Mouse (Mus musculus): ENCODE measurements around the gene Fanca.
A peak's percentile ranks its signal among the peaks of the same experiment; 100 is the strongest.
"Not testable (repeated sequence)": the region's sequence is repeated elsewhere in the genome, so short reads cannot be mapped to it uniquely, and the experiment has no call there.

The Fanca gene

DNA sequence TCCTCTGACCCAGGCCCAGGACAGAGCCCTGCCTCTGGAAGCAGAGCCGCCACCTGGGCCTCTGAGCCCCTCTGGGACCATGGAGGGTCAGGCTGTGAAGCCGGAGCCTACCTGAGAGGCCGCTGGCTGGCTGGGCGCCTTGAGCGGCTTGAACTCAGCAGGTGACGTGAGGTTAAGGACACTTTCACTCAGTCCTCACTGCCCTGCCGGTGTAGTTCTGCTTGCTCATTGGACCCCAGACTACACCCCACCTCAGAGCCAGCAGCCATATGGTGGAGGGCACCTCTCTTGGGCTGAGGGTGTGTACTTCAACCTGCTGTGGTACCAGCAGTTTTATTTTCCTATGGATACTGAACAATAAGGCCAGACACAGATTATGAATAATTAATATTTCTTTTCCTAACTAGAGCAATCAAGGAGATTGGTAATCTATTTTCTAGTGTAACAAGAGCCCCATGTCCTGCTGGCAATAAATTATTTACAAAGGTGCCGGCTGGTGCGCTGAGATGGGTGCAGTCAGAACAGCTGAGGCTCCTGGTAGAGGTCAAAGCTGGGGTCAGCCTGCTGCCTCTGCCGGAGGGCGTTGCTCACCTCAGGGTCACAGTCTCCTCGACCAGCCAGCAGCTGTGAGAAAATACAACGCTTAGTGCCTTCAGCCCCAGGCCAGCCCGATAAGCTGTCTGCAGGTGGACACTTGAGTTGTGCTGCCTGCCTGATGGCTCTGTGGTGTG lies 50.3 kb downstream of the Fanca start:
- no peak for DNase-seq

DNA sequence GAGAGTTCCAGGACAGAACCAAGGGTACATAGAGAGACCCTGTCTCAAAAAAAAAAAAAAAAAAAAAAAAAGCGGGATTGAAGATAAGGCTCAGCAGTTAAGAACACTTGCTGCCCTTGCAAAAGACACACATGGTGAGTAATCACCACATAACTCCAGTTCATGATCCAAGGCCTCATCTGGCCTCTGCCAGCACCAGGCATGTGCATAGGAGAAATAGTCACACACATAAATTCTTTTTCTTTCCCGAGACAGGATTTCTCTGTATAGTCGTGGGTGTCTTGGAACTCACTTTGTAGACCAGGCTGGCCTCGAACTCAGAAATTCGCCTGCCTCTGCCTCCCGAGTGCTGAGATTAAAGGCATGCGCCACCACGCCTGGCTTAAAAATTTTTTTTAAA lies 60.8 kb downstream of the Fanca start:
- not testable (repeated sequence) for DNase-seq

DNA sequence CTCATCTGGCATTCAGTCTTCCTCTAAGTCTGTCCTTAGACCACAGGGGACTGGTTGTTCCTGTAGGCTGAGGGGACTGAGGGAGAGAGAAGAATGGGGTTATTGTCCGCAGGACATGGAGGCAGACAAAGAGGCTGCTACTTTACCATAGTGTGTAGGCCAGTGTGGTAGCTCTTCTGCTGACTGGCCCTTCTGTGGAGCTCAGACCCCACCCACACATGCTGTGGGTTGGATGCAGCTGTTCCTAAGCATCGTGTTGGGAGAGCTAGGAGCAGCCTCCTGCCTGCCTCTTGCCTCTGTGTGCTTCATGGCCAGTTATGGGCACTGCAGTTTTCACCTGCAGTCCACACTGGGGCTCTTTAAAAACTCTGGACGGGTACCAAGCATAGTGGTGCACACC lies 61.3 kb downstream of the Fanca start:
- DNase-seq, result no peak

DNA sequence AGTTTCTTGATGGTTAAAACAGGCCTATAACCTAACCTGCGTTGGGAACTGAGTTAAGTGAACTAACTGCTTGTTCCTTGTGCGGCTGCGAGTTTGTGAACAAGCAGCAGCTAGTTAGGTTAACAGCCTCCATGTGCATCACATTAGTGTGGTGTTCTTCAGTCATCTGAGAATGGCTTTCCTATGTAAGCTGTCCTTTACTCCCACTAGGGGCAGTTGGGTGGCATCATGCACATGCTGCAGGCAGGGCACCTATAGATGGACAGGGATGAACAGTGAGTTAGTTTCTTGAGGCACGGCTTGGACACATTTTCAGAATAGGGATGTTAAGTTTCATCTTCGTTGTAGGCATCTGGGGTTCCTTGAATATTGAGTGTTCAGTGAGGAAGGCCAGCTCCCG lies 63.2 kb downstream of the Fanca start:
- DNase-seq, result no peak

DNA sequence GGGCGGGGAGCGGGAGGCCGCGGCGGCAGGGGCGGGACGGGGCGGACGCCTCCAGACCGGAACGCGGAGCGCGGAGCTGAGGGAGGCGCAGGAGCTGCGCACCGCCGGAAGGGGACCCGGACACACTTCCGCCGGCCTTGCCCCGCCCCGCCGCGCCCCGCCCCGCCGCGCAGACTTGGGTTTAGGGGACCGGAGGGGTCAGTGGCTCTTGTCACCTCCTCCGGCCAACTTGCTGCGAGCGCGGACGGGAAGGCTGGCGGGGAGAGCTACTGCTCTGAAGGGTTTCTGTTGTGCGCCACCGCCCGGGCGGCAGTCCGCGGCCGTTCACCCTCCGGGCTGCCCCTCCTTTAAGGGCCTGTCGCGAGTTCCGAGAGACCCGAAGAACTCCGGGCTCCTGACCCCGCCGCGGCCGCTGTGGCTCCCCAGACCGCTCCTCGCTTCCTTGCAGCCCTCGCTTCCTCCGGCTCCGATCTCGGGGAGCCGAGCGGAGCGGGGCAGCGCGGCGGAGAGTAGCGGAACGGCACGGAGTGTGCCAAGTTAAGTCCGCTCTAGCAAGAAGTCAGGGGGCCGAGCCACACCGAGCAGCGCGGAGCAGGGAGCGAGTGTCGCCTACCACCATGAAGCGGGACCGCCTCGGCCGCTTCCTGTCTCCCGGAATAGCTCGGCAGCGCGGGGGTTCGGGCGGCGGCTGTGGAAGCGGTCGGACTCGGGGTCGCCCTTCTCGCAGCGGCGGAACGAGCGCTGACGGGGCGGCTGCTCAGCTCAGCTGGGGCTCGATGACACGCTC lies 64.1 kb downstream of the Fanca start, which contains the start of the genes Zfp276 and Vps9d1:
Gene Zfp276 (plus strand): TSS at position 97 of the 787 bp plus-strand sequence.
Gene Vps9d1 (minus strand): TSS at position 250 of the 787 bp plus-strand sequence.
- peak; percentile 93 for DNase-seq

DNA sequence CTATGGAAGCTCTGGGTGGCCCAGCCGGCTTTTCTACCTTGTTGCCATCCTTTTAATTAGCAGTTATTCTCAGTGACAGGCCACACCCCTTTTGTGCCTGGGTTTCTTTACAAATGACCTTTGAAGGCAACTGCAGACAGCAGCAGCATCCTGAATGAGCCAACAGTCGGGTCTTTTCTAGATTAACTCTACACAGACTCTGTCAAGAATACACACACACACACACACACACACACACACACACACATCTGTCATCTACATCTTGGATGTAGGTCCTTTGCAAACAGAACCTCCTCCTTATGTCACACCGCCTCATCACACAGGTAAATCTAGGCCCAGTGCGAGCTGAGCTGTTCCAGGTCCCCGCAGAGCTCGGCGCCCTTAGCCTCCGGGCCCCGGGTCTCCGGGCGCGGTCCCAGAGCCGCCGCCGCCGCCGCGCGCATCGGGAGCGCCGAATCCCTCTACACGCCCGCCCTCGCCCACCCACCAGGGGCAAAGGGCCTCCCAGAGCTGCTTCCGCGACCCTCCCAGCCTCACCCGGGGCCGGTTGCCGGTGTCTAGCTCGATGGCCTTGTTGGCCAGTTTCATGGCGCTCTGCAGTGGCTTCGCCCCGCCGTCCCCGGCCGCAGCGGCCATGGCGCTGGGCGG lies 64.8 kb downstream of the Fanca start:
- DNase-seq, result no peak

DNA sequence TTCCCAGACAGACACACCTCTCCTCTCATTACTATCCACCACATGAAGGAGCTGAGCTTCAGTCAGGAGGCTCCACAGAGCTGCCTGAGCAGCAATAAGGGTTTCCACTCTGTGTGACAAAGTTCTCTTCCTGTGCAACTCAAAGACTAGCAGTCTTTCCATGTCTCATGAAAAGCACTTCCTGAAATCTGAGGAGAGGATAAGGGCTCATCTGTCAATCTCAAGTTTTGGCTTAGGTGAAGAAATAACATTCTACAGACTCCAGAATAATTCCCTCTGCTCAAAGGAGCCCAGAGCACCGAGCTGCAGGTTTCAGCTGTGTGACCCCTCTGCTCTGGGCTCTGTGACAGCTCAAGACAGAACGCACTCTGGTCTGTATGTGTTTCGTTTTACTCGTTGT lies 65.5 kb downstream of the Fanca start:
- DNase-seq, result no peak

DNA sequence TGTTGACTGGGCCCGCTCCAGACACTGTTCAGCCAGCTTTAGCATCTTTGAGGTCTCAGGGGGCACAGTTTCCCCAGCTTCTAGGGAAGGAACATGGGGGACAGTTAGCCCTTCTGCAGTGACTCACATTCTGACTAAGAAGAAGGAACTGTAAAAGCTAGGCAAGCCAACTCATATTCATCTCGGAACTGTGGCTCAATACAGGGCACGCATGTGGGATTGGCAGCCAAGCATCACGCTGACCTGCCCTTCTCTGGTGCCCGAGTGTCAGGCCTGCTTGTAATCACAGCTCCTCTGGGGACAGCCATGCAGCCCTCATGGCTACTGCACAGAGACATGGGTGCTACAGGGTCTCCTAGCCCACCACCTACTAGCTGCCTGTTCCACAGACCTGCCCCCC lies 67.4 kb downstream of the Fanca start:
- DNase-seq, result no peak

DNA sequence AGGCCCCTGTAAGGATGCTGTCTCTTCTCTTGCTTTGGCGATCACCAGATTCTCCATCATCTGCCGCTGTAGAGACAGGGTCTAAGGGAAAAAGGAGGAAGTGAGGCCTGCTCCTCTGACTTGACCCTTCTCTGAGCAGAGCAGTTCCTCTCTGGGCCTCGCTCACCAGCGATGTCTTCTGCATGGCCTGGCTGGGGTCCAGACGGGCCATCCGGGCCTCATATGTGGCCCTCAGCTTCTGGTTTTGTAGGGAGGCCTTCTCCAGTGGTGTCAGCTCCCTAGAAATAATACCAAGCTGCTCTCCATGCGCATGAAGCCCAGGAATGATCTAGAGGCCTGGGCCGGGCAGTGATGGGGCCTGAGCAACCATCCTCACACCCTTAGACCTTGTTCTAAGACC lies 69.8 kb downstream of the Fanca start:
- no peak for DNase-seq

DNA sequence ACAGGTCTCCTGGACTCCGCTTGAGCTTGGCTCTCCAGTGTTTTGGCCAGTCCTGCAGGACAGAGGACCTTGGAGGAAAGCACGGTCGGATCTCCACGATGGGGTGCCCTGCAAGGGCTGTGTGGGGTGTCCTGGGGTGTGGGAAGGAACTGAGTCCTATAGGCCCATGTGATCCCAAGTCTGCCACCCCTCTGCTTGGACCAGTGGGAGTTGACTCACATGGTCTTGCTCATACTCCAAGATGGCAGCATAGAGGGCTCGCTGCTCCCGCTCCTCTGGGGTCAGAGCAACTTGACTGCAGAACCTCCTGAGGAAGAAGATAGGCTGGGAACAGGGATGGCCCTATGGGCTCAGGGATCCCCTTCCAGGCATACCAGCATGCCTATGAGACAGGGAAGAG lies 70.6 kb downstream of the Fanca start:
- DNase-seq, result no peak

DNA sequence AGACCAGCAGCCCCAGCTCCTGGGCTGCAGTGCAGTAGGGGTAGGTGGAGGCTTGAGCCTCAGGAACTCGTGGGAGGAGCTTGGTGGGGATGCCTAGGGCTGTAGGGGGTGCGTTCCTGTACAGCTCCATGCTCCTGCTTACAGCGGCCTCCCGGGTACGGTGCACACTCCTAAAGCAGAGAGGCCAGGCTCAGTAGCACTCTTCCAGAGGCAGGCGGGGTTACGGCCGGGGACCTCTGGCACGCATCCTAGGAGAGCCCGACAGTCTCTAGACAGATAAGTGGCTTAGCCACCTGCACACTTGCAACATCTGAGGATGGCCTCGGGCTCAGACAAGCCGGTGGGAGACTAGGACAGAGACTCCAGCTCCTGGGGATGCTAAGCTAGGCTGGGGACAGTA lies 72.8 kb downstream of the Fanca start:
- DNase-seq, result no peak

DNA sequence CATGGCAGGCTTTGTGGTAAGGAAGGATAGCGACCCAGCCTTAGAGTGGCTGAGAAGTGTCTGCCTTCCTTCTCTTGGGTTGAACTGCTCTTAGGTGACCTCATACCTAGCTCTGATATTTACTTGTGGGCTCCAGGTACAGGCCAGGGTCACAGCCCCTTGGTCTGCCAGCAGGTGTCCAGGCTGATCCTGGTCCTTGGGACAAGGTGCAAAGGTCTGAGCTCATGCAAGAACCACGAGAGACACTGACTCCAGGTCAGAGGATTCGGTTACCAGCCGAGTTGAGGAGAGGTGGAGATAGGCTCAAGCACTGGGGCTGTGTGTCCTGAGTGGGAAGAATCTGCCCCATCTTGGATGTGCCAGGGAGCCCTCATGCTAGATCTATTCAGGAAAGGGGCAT lies 74.0 kb downstream of the Fanca start:
- no peak for DNase-seq

DNA sequence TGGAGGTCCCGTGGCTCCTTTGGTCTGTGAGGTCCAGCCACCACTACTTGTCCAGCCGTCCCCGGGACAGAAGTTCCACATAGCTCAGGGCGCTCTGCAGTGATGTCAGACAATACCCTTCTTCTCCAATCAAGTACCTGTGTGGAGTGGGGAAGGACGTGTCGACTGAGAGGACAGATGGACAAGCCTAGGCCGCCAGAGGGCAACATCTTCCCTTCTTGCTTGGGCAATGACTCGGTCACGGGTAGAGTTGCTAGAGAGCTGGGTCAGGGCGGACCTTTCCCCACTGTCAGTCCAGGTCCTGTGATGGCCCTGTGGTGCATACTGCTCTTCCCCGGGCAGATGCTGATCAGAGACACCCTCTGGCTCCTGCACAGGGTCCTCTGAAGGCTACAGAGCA lies 75.3 kb downstream of the Fanca start:
- DNase-seq, result no peak

DNA sequence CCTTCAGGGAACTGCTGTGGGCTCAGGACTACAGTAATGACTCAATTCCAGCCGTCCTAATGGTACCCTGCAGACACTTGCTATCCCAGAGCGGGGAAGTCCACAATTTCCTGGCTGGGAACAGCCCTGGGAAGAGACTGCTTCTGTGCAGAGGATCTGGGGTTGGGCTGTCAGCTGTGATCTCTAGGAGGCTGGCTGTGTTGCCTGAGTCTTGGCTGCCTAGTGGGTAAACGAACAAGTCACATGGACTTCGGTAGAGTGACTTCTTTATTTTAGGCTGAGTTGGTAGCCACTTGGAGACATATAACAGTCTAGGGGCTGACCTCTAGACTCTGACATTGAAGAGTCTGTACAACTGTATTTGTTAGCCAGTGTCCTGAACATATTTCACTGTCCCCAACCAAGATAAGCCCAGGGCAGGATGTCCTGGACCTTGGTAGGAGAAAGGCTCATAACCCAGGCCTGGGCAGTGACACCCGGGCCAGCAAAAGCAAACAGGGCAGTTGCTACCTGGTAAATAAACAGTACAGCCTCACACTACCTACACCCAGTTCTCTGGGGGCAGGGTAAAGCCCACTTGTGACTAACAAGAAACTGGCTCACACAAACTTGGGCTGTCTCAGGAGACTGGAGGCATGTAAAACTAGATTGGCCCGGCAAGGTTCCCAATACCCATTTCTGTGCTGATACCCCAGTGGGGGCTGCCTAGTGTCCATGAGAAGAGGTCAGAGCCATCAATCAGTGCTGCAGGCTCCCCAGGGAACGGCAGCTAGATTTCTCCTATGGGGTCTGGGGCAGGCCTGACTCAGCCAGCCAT lies 76.1 kb downstream of the Fanca start:
- DNase-seq, result no peak

DNA sequence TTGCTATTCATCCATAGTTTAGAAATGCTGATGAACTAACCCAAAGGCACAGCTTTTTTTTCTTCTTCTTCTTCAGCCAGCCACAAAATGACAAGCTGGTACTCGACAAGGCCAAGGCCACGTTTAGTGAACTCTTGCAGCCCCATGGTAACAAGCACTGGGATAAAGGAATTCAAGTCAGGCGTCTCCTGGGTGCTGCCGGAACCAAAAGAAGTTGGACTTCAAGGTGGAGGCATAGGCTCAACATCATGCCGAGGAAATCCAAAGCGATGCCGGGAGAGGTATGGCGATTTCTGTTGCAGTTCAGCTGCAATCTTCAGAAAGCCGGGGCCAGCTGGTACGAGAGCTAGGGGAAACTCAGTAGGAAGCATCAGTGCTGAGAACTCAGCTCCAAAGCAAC lies 79.0 kb downstream of the Fanca start:
- no peak for DNase-seq

DNA sequence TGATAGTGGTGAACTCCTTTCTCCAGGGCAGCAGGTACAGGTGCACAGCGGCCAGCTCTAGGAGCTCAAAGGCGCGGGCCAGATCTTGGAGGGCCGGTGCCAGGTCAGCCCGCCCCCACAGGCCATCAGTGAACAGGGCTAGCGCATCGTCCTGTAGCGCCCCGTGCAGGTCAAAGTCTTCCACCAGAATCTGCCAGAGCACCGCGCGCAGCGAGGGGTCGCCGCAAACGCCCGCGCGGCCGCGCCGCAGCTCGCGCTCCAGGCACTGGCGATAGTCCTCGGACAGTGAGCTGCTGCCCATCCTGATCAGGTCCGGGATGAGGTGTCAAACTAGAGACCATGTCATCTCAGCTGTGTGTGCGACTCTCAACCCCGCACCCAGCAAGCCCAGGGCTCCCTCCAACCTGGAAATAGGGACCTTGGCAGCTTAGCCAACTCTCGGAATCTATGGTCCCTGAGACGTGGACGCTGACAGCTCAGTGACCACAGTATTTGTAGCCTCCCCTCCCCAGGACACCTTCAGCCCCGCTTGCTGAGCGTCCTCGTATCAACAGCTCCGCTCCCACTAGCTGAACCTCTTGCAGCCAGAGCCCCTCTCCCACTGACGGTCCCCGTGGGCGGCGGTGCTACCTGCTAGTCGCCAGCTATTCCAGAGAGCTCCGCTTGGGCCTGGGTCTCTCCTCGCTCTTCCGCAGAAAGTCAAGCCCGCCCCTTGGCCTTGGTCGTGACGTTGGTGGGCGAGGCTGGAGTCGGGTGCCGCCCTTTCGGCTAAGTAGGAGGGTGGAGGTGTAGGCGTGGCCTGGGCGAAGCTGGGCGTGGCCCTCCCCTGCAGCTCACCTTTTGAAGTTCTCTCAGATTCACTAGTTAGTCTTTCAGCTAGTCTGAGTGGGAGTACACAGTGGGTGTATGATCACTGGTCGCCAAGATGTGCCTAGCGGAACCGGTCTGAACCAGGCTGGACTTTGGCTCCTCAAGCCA lies 82.6 kb downstream of the Fanca start, which contains the start of gene Spata2l:
Gene Spata2l (minus strand): TSS at position 714 of the 978 bp plus-strand sequence.
- DNase-seq, result peak; percentile 99

DNA sequence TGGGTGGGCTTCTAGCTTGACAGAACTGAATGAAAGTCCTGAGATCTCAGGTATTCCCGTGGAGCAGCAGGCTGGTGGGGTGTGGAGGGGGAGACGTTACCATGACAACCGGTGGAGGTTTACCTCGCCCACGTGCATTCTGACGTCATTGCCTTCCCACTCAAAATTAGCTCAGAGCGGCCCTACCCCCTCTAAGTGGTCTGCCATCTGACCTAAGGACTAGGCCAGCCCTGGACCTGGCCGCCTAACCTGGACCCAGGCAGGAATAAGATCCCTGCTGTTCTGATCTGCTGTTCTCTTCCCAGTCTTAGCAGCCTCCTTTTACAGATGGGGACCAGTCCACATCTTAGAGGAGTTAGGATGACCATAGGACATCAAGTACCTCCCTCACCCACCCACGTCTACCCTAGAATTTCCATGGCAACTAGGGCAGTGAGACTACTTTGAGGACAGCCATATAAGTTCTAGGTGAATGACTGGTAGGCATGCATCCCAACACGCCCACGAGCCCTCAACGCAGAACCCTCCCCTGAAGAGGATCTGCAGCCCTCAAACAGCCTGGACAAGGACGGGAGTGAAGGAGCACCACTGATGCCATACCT lies 83.4 kb downstream of the Fanca start:
- DNase-seq, result peak; percentile 33

DNA sequence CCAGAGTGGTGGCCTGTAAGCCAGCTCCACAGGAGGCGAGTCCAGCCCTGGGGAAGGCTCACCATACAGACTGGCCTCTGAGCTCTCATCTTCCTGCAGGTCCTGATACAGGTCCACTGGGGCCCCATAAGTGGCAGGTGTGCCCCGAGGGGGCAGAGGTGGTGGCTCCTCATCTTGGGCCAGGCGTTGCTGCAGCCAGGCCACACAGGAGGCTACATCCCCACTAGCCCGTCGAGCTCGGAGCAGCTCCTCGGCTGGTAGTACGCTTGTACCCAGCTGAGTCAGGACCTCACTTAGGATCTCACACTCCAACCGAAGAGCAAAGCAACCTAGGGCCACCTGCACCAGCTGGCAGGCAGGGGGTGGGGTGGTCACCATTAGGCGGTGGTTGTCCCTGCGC lies 84.6 kb downstream of the Fanca start:
- DNase-seq, result no peak

DNA sequence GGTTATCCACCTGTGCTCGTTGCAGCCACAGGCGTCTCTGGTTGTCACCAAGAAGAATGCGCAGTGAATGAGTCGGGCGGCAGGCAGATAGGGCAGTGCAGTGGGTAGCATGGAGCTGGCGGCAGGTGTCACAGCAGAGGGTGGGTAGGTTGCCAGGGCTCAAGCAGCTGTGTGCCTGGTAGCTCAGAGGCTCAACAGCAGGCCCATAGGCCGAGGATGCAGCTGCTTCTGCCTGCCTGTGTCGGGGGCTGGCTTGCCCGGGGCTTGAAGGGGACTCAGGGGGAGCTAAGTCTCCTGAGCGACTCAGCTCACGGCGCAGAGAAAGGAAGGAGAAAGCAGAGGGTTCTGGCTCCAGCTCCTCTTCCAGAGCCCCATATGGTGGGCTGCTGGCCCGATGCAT lies 85.1 kb downstream of the Fanca start:
- DNase-seq, result no peak

DNA sequence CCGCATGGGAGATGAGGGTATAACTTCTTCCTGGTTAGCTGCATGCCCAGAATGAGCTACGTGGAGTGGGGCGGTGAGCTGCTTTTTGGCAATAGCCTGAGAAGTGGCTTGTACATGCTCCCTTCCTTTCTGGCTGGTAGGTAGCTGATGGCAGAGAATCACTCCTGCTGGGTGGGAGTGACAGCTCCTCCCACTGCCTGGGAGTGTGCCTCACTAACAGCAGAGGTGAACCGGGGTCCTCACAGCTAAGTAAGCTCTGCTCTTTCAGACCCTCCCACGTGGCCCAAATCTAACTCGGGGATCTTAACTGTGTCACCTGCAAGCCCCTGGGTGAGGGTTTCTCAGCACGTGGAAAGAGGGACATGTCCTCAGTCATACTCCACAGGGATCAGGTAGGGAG lies 85.8 kb downstream of the Fanca start:
- no peak for DNase-seq

DNA sequence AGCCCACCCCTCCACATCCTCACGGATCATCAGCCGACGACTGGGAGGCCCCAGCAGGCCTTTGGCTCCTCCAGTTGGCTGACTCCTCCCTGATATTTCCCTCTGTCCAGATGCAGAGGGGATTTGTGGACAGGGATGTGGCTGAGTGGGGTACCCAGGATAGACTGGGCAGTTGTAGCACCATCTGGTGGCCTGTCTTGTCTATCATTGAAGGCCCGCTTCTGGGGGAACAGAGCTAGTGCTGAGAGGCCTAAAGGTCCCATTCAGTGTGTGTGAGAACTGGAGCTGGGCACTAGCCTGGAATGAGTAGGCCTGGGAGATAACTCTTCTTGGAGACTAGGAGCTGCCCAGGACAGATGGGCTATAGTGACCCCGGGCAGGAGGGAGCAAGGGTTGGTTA lies 86.6 kb downstream of the Fanca start:
- DNase-seq, result no peak
